Mouse (Mus musculus) liver, embryonic 15.5 days (tissue): ENCODE measurements at regions not wholly inside any gene's neighbourhood (a gene's known extent, or its start where the extent isn't known, plus 50 kb on each side); places are given as distances from the start of the nearest gene placed in this dataset.

ENCODE experiments used
- ATAC-seq: fragments of 200-750 bp; cut with Nextera tagmentation; 2 replicates; pipeline ENCODE4 v1.8.0; 2017; ENCODE audit warnings: moderate number of reproducible peaks, mild to moderate bottlenecking, moderate library complexity; ENCODE audit not compliant: insufficient read depth
- H3K27ac ChIP-seq: fragments of 300-500 bp; sonication (generic); replicated peaks from 2 replicates; pipeline ENCODE4 v1.5.1; 2015; ENCODE audit warnings: mild to moderate bottlenecking, inconsistent platforms
- H3K27me3 ChIP-seq: fragments of 300-500 bp; sonication (generic); 2 replicates; pipeline ENCODE4 v1.6.1; 2015; ENCODE audit warnings: mild to moderate bottlenecking, inconsistent platforms
- H3K36me3 ChIP-seq: fragments of 300-500 bp; sonication (generic); replicated peaks from 2 replicates; pipeline ENCODE4 v1.6.1; 2015; ENCODE audit warnings: moderate library complexity, mild to moderate bottlenecking, inconsistent platforms
- H3K4me1 ChIP-seq: fragments of 300-500 bp; sonication (generic); replicated peaks from 2 replicates; pipeline ENCODE4 v1.6.1; 2015; ENCODE audit warnings: inconsistent platforms
- H3K4me2 ChIP-seq: fragments of 300-500 bp; sonication (generic); 2 replicates; pipeline ENCODE4 v1.6.1; 2015; ENCODE audit warnings: moderate library complexity, mild to moderate bottlenecking, inconsistent platforms
- H3K4me3 ChIP-seq: fragments of 300-500 bp; sonication (generic); replicated peaks from 2 replicates; pipeline ENCODE4 v1.5.1; 2015; ENCODE audit warnings: mild to moderate bottlenecking, inconsistent platforms
- H3K9ac ChIP-seq: fragments of 300-500 bp; sonication (generic); 2 replicates; pipeline ENCODE4 v1.6.1; 2015; ENCODE audit warnings: moderate library complexity, mild to moderate bottlenecking, inconsistent platforms
- H3K9me3 ChIP-seq: fragments of 300-500 bp; sonication (generic); replicated peaks from 2 replicates; pipeline ENCODE4 v1.6.1; 2016; ENCODE audit warnings: inconsistent platforms
- WGBS: fragments of 180-500 bp; shearing (Covaris S2); methylation state at CpG from one replicate; pipeline ENCODE4 v1.1.7; 2015; ENCODE audit warnings: mixed read lengths; ENCODE audit not compliant: insufficient replicate concordance; 5-methylcytosine and 5-hydroxymethylcytosine counted together

GRCm38 (mm10) chr9:32006350-32006749, 93.1 kb upstream of the Barx2 start:
- no peaks in the 10 kb centered on the region for H3K36me3 ChIP-seq
- ATAC-seq = no peak
- H3K27me3 ChIP-seq = no peaks in the 10 kb centered on the region
- 46% methylated on average over 4 of the region's 4 CpGs for WGBS
- no peak overlapping the region for H3K9ac ChIP-seq
- H3K4me2 ChIP-seq = no peak overlapping the region
- no peak overlapping the region for H3K27ac ChIP-seq
- H3K9me3 ChIP-seq = no peaks in the 10 kb centered on the region
- H3K4me1 ChIP-seq = 0 out of 2 replicates have a peak, but pooled peaks cover 3% of the 10 kb centered on the region
- no peak overlapping the region for H3K4me3 ChIP-seq

- 60% methylated on average over 11 of the region's 11 CpGs for WGBS
- Histone ChIP-seq H3K9ac (no peak overlapping the region), H3K4me1 (0 out of 2 replicates have a peak, but pooled peaks cover 3% of the 10 kb centered on the region), H3K4me2 (no peak overlapping the region), H3K27me3 (no peaks in the 10 kb centered on the region), H3K36me3 (no peaks in the 10 kb centered on the region), H3K4me3 (no peak overlapping the region), H3K9me3 (no peaks in the 10 kb centered on the region), H3K27ac (no peak overlapping the region)
- no peak for ATAC-seq
These were observed 97.9 kb upstream of the Barx2 start for GRCm38 (mm10) chr9:32010953-32011770.

- 0 out of 2 replicates have a peak, but pooled peaks cover 5% of the 10 kb centered on the region for H3K4me1 ChIP-seq
- no peaks in the 10 kb centered on the region for H3K27me3 ChIP-seq
- WGBS = 44% methylated on average over 4 of the region's 4 CpGs
- no peak overlapping the region for H3K4me2 ChIP-seq
- no peaks in the 10 kb centered on the region for H3K36me3 ChIP-seq
- H3K27ac ChIP-seq = no peak overlapping the region
- ATAC-seq = no peak
- H3K9ac ChIP-seq = no peak overlapping the region
- no peaks in the 10 kb centered on the region for H3K9me3 ChIP-seq
- no peak overlapping the region for H3K4me3 ChIP-seq
These were observed 99.7 kb upstream of the Arhgap32 start for GRCm38 (mm10) chr9:32016286-32016685.

- H3K36me3 ChIP-seq = no peaks in the 10 kb centered on the region
- no peak overlapping the region for H3K27ac ChIP-seq
These were observed 97.9 kb upstream of the Arhgap32 start for GRCm38 (mm10) chr9:32018020-32018419.

GRCm38 (mm10) chr9:32019786-32020185, 96.2 kb upstream of the Arhgap32 start:
- ATAC-seq = no peak
- H3K9ac ChIP-seq = no peak overlapping the region
- H3K27me3 ChIP-seq = no peaks in the 10 kb centered on the region
- H3K36me3 ChIP-seq = no peaks in the 10 kb centered on the region
- H3K4me2 ChIP-seq = no peak overlapping the region
- no peak overlapping the region for H3K4me3 ChIP-seq
- H3K9me3 ChIP-seq = no peaks in the 10 kb centered on the region
- WGBS = 54% methylated on average over 5 of the region's 5 CpGs
- H3K27ac ChIP-seq = no peak overlapping the region
- 0 out of 2 replicates have a peak, but pooled peaks cover 11% of the 10 kb centered on the region for H3K4me1 ChIP-seq

More at GRCm38 (mm10) chr9:32018020-32018419, 97.9 kb upstream of the Arhgap32 start:
- H3K4me1 ChIP-seq = 0 out of 2 replicates have a peak, but pooled peaks cover 11% of the 10 kb centered on the region
- no peaks in the 10 kb centered on the region for H3K9me3 ChIP-seq
- H3K9ac ChIP-seq = no peak overlapping the region
- H3K4me3 ChIP-seq = no peak overlapping the region
- H3K27me3 ChIP-seq = no peaks in the 10 kb centered on the region
- no peak overlapping the region for H3K4me2 ChIP-seq
- ATAC-seq = no peak

GRCm38 (mm10) chr9:32020942-32021731, 94.8 kb upstream of the Arhgap32 start:
- Histone ChIP-seq H3K9ac (no peak overlapping the region), H3K4me2 (no peak overlapping the region)
- no peak for ATAC-seq

GRCm38 (mm10) chr9:32021755-32022154, 94.2 kb upstream of the Arhgap32 start:
- ATAC-seq = no peak
- WGBS = 41% methylated on average over 3 of the region's 3 CpGs
- H3K4me3 ChIP-seq = no peak overlapping the region
- no peak overlapping the region for H3K9ac ChIP-seq
- no peak overlapping the region for H3K4me2 ChIP-seq
- H3K27ac ChIP-seq = no peak overlapping the region
- H3K27me3 ChIP-seq = no peaks in the 10 kb centered on the region
- H3K9me3 ChIP-seq = no peaks in the 10 kb centered on the region
- H3K4me1 ChIP-seq = 0 out of 2 replicates have a peak, but pooled peaks cover 11% of the 10 kb centered on the region
- H3K36me3 ChIP-seq = no peaks in the 10 kb centered on the region

More at GRCm38 (mm10) chr9:32020942-32021731, 94.8 kb upstream of the Arhgap32 start:
- Histone ChIP-seq H3K27me3 (no peaks in the 10 kb centered on the region), H3K27ac (no peak overlapping the region), H3K9me3 (no peaks in the 10 kb centered on the region), H3K36me3 (no peaks in the 10 kb centered on the region), H3K4me3 (no peak overlapping the region), H3K4me1 (0 out of 2 replicates have a peak, but pooled peaks cover 11% of the 10 kb centered on the region)
- WGBS = 52% methylated on average over 13 of the region's 13 CpGs

- H3K27ac ChIP-seq = no peak overlapping the region
- H3K9ac ChIP-seq = no peak overlapping the region
- no peak for ATAC-seq
- H3K4me1 ChIP-seq = 0 out of 2 replicates have a peak, but pooled peaks cover 11% of the 10 kb centered on the region
- H3K36me3 ChIP-seq = no peaks in the 10 kb centered on the region
- no peak overlapping the region for H3K4me2 ChIP-seq
- H3K9me3 ChIP-seq = no peaks in the 10 kb centered on the region
- WGBS = 69% methylated on average over 10 of the region's 10 CpGs
- no peak overlapping the region for H3K4me3 ChIP-seq
- H3K27me3 ChIP-seq = peaks cover 4% of the 10 kb centered on the region; the same call in 1 of the 2 replicates
These were observed 92.9 kb upstream of the Arhgap32 start for GRCm38 (mm10) chr9:32022996-32023395.

- no peaks in the 10 kb centered on the region for H3K9me3 ChIP-seq
- H3K4me2 ChIP-seq = no peak overlapping the region
- no peak overlapping the region for H3K27ac ChIP-seq
- no peak overlapping the region for H3K9ac ChIP-seq
- 0 out of 2 replicates have a peak, but pooled peaks cover 11% of the 10 kb centered on the region for H3K4me1 ChIP-seq
- no peaks in the 10 kb centered on the region for H3K36me3 ChIP-seq
- ATAC-seq = no peak
- peaks cover 11% of the 10 kb centered on the region for H3K27me3 ChIP-seq
- no peak overlapping the region for H3K4me3 ChIP-seq
- WGBS = 40% methylated on average over 5 of the region's 5 CpGs
These were observed 91.2 kb upstream of the Arhgap32 start for GRCm38 (mm10) chr9:32024767-32025166.

GRCm38 (mm10) chr9:32027962-32028361, 88.0 kb upstream of the Arhgap32 start:
- Histone ChIP-seq H3K27me3 (peaks cover 42% of the 10 kb centered on the region), H3K9me3 (no peaks in the 10 kb centered on the region), H3K4me3 (no peak overlapping the region), H3K4me1 (peaks cover 4% of the 10 kb centered on the region; the same call in 1 of the 2 replicates), H3K4me2 (no peak overlapping the region), H3K27ac (no peak overlapping the region), H3K36me3 (no peaks in the 10 kb centered on the region), H3K9ac (no peak overlapping the region)
- no peak for ATAC-seq
- WGBS = 30% methylated on average over 8 of the region's 8 CpGs

- Histone ChIP-seq H3K4me2 (no peak overlapping the region), H3K4me1 (peaks cover 4% of the 10 kb centered on the region), H3K27me3 (peaks cover 52% of the 10 kb centered on the region), H3K9ac (no peak overlapping the region), H3K27ac (no peak overlapping the region), H3K4me3 (no peak overlapping the region), H3K36me3 (no peaks in the 10 kb centered on the region), H3K9me3 (no peaks in the 10 kb centered on the region)
- WGBS = 60% methylated on average over 1 of the region's 1 CpGs
- no peak for ATAC-seq
These were observed 86.9 kb upstream of the Arhgap32 start for GRCm38 (mm10) chr9:32029001-32029400.
